Mouse (Mus musculus) megakaryocyte progenitor cell, adult 5-6 weeks (primary cell): ENCODE data around the gene Nrap. TPM values are rescaled to one million over a fixed set of nuclear protein-coding genes. Genes with fewer than 3 reads are reported as not detected.
"Not testable (repeated sequence)": the region's sequence is repeated elsewhere in the genome, so short reads cannot be mapped to it uniquely, and the experiment has no call there.

Source experiments
- ATAC-seq: replicated peaks from 2 replicates; pipeline ENCODE4 v1.8.0; 2016; ENCODE audit warnings: mild to moderate bottlenecking, moderate TSS enrichment, inconsistent platforms; ENCODE audit not compliant: poor library complexity
- total RNA-seq, 2 experiments: library from RNA; stranded (forward) in 1 of 2; stranded (reverse) in 1 of 2; fragments of 157-497, 149-512 nt in 1 of 2; fragments of 200-1000 nt in 1 of 2; gene quantifications; 2 replicates each; pipeline versions ENCODE4 v1.2.3 to v1.2.4; 2015 to 2017

The Nrap gene
- total RNA-seq, 2 experiments from 2014 or later: 0.39 to 0.46 TPM

DNA sequence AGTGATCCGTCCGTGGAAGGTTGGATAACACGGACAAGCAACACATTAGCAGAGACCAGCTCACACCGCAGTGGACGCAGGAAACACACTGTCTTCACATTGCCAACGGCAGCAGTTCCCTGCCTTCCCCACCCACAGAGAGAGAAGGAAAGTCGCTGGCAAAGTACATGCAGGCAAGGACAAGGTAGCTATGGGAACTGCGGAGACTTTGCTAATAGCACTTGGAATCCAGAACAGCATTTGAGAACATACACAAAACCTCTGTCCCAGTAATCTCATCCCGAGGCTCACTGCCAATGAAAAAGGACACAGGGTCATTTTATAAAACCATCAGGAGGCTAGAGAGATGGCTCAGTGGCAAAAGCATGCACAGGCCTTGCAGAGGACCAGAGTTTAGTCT is 23.2 kb downstream of the Nrap start:
- no peak for ATAC-seq

DNA sequence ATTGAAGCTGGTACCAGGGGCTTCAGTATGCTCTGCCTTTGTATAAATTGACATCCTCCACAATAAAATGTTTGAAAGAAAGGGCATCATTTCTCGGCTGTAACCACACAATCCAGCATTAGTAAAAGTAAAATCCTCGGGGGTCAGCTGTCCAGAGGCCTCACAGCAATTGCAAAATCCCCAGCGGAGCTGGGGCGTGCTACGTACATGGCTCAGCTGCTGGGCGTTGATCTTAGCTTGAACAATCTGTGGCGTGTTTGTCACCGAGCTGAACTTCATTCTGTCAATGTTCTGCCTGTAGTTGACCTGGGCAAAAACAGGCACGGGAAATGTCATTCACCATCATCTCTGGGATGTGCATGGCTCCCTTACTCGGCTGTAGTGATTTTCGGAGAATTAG is 23.7 kb downstream of the Nrap start:
- no peak for ATAC-seq

DNA sequence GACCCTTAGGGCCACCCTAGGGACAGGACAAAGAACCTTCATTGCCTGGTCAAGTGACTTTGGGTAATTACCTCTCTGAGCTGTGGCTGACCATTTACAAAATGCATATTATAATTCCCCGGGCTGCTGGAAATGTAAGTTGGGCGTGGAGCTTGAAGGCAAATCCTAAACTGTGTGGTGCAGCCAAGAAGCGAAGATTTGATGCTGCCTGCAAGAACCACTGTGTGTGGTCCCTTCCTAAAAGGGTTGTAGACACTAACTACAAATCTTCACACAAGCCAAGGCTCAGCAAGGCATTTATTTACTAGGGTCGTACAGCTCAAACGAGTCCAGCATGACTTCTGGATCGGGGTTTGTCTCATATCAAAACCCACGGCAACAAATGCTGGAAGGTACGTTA is 25.3 kb downstream of the Nrap start:
- no peak for ATAC-seq

DNA sequence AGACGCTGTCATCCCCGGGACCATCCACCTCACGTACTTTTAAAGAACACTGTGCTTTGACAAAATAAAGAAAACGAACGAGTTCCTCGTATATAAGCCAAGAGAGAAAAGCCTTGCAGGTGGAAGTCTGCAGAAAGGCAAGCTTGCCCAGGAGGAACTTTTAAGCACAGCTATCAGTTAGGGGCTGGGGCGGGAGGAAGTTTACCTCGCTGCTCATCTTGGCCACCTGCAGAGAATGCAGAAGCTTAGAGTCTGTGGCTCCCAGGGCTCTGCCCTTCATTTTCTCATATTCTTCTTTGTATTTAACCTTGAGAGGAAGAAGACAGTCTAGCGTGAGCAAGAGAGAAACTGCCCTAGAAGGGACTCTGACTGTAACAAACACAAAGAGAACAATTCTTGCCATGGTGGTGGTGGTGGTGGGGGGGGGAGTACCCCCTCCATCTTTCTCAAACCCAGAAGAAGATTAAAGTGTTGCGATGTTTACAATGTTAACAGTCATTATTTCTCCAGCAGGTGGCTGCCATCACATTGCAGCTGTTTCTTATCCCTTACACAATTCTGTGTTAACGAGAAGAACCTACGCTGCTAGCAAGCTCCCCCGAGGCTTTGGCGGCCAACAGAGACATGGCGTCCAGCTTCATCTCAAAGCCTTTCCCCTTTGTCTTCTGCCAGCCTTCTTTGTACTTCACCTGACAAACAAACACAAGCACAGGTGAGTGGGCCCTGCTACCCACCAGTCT is 25.9 kb downstream of the Nrap start:
- no peak for ATAC-seq

DNA sequence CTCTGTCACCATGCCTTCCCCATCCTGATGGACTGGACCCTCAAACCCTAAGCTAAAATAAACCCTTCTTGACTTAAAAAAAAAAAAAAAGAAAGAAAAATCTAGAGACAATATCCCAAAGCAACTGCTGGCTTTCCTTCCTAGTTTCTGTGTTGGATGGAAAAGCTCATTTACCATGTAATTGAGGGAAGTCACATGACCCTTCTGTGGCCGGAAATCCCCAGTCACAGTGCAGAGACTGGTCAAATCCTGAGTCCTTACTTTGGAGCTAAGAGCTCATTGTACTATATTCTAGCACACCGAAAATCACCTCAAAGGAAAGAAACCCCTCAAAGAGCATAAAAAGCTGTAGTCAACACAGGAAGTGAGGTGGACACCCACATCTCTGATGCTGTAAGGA is 30.9 kb downstream of the Nrap start:
- no peak for ATAC-seq

DNA sequence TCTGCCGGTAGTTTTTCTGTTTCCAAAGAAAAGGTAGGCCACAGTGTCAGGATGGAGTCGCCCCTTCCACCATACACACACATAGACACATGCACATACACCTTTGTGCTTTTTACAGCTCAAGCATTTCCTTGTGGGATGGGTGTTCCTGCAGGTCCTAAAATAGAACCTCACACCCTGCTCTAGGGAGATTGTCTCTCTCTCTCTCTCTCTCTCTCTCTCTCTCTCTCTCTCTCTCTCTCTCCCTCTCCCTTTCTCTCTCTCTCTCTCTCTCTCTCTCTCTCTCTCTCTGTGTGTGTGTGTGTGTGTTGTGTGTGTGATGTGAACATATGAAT is 32.5 kb downstream of the Nrap start:
- not testable (repeated sequence) for ATAC-seq

DNA sequence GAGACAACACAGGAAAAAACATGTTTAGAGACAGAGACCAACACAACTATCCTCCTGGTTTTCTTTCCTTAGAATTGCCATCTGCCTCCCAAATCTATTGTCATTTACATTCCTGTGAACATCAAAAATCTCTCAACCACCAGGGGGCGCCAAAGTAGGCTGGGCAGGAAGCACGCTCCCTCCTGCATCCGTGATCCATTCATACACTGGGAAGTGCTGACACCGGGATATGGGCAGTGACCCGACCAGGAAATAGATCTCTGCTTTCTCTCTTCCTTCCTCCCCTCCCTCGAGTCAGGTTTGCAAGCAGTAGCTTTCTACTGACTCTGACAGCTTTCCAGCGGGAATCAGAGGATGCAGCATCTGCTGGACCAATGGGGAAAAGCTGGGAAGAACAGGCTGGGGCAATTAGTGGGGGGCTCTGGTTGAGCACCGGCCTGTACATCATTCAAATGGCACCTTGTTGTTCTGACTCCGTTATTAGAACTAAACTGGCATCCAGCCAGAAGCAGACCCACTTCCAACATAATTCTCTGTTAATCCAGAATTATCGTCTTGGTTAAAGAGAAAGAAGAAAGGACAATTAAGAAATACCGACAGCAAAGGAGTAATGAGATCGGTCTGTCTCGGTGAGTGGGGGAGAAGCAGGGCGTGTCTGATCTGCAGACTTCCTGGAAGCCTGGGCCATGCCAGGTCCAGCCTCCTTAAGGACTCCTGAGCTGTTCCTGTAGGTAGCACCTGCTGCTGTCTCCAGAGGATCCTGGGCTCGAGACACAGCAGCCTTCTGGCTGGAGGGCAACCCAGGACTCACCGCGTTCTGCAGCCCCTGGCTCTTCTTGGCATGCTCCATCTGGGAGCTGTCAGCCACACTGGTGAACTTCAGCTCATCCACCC is 33.1 kb downstream of the Nrap start:
- ATAC-seq: peak; percentile 65

DNA sequence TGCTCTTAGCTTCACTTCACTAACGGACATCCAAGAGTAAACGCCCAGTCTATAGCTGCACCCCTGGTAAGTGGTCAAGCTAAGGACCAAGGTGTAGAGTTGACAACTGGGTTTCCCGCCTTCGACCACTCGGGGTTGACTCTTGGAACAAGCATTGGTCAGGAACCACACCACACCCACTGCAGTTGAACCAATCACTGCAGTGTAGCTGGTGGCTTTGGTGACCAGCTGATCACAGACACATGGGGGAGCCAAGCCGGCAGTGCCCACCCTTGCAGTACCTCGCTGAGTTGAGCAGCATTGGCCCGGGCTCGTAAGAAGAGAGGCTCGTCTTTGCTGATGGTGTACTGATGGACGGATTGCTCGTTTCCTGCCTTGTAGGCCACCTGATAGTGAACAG is 34.6 kb downstream of the Nrap start:
- no peak for ATAC-seq

DNA sequence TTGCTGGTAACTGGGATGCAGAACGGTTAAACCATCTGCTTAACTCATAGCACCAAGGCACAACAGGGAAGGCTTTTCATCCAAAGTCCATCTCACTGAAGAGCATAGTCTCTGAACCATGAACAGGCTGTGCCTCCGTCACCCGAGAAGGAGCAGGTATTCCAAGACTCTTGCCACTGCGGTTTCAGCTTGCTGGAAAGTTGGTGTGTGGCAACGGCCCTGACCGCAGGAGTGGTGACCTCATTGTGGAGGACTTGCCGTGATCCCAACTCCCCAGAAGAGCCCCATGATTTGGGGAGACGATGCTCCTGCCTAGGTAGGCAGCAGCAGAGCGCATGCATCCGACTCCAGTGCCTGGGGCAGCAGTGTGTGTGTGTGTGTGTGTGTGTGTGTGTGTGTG is 36.1 kb downstream of the Nrap start:
- no peak for ATAC-seq

DNA sequence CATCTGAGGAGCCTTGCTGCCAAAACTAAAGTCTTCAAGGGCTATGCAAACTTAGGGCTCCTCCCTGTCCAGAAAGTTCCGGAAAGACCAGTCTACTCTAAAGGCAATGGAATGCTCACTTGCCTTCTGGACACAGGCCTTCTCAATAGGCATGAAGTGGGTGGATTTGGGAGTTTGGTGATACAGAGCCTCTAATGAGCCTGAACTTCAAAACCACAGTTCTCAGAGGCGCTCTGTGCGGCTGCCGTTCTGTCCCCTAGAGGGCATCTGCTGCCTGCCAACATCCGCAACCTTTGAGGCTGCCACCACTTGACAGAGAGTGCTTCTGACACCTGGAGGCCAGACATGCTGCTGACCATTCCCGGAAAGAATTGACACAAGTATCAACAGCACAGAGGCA is 40.5 kb downstream of the Nrap start:
- peak; percentile 83 for ATAC-seq

DNA sequence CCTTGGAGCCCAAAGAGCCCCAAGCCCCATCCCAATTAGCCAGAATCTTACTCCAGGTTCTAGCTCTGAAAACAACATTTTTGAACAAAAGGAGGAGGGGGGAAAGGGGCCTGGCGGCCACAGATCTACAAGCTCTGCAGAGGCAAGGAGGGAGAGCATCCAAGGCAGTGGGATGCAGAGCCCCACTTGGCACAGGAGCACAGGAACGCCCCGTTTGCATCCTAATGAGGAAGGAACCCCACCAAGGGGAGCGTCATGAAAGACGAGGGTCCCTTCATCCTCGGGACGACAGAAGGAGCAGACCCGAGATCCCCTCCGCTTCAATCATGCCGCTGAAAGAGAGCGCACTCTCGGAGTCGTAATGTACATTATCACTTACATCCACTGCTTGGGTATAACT is 43.1 kb downstream of the Nrap start:
- no peak for ATAC-seq

DNA sequence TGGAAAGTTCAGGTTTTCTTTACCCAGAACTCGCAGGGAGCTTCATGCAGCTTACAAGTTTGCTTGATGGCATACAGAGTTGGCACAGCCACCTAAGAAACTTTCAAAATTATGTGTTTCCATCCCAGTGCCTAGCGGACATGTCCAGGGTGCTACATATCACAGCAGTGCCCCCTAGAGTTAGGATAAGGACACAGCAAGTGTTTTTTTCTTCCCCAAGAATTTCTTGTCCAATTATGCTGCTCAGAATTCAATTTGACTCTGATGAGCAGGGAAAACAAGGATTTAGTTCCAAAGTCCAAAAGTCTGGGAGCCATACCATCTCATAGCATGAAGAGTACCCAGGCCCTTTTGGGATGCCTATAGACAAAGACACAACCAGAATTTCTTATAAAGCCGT is 43.8 kb downstream of the Nrap start:
- peak; percentile 72 for ATAC-seq

DNA sequence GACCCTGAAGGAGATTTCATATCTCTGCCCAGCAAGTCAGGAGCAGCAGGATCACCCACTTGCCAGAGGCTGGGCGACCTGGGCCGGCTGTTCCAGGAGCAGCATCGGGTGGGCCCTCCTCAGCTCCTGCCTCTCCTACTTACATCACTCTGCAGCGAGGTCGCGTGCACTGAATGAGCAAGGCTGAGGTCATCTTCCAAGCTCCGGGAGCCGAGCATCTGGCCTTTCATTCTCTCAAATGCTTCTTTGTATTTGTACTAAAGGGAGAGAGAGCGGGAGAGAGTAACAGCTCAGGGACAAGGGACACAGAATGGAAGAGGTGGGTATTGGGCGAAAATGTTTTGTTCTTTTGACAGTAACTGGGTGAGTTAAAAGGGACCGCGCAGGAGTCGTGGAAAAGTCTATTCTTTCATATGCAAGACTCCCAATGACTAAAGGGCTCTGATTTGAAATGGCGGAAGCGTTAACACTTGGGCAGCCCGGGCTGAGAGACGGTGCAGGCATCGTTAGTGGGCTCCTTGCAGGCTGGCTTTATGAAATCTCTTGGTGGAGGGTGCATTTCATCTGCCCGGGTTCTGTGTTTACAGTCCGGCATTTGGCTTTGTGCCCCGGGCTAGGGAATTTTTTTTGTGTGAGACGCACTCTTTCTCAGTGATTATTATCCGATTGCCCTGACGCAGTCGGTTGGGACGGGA is 45.8 kb downstream of the Nrap start:
- no peak for ATAC-seq

DNA sequence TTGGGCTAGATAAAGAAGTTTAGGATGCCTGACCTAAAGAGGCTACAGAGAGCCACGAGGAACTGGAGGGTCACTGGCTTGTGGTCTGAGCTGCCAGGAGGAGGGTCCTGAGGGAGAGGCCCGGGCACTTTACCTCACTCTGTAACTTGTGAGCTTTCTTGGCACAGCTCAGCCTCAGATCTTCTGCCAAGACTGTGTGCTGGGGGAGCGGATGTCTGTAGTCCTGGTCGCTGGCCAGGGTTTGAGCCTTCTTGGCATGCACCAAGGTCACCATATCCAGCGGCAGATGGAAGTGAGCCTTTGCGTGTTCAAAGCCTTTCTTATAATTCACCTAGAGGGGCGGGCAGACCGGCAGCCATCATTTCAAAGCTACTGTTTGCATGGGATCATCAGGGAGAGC is 47.8 kb downstream of the Nrap start:
- no peak for ATAC-seq

DNA sequence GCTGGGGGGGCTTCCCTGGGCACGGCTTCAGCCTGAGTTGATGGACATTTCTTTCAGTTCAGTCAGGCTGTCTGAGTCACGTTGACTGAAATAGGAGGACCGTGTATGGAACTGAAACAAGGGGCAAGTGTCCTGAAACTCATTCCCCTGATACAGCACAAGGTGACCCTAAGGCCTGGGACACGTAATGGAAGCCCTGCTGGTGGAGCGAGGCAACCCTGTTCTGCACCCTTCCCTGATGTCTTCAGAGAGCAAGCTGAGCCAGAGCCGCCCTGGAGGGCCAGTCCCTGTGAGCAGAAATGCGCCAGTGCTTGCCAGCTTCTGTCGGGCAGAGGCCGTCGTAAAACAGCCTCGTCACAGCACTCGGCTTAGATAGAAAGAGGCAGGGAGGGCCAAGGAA is 53.0 kb downstream of the Nrap start:
- ATAC-seq: no peak

DNA sequence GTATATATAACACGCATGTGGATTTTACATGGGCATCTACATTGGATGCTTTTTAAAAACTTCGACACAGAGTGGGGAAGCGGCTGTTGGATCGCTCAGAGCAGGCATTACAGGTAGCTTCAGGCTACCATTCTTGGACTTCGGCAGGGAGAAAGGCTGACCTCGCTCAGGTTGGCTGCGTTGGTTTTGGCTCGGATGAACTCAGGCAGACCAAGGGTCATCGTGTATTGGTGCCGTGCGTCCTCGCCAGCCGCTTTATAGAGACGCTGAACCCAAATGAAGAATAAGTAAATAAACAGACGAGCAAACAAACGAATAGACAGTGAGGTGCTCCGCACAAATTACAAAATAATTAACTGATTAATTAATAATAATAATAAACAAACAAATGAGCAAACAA is 53.5 kb downstream of the Nrap start:
- no peak for ATAC-seq

DNA sequence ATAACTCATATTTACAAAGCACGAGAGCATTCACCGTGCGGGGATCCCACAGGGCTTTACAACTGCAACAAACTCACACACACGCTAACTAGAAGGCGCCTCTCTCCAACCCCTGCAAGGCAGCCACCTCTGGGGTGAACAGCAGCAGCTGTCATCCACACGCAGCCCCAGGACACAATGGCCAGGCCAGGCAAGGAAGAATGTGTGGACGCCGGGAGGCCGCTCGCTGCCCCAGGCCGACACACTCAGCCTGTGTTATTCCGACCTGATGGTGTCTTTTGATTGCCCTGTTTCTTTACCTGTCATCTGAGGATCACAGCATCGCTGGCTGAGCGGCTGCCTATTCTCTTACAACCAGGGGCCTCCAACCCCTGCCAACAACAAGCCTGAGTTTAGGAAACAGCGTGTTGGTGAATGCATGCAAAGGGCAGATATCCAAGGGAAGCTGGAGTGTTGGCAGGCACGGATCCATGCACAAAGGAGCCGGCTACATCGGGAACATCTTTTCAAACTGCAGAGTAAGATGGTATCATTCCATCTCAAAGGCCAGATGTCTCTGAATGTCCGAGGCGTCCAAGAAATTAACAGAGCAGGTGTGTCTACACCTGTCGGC is 63.5 kb downstream of the Nrap start:
- ATAC-seq: no peak

DNA sequence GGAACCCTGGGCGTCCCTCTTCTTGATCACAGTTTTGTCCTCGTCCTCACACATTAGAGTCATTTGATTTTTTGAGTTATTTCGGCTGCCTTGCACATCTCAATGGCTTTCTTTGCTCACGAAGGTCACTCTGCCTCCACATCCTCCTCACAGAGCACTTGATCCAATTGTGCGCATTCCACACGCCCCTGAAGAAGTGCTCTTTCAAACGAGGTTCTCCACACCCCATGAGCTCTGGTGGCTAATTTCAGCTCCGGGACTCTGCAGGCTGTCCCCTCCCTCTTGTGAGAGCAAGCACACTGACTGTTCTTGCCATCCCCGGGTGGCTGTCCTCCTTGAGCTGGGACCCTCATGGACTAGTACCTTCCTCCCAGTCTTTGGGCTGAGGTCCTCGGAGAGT is 64.2 kb downstream of the Nrap start:
- ATAC-seq: no peak

DNA sequence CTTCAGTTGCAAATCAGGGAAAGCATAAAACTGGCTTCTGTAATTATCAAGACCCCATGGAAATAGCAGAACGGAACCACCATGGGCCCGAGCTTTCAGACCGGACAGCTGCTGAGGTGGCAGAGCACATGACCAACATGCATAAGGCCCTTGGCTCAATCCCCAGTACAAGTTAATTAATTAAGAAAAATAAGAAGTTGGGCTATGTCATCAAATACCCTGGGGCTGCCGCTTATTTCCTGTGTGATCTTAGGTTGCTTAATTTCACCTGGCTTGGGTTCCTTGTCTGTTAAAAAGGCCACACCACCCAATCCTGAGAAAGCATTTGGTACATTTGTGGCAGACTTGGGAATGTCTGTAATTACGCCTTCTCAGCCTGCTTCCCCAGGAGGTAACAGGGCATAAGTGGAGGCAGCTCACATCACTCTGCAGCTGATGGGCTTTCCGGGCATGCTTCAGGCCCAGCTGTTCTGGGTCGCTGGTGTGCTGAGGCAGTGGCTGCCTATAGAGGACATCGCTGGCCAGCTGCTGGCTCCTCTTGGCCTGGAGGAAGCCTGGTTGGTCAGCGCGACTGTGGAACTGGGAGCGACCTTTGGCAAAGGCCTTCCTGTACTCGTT is 68.4 kb downstream of the Nrap start:
- ATAC-seq: no peak

DNA sequence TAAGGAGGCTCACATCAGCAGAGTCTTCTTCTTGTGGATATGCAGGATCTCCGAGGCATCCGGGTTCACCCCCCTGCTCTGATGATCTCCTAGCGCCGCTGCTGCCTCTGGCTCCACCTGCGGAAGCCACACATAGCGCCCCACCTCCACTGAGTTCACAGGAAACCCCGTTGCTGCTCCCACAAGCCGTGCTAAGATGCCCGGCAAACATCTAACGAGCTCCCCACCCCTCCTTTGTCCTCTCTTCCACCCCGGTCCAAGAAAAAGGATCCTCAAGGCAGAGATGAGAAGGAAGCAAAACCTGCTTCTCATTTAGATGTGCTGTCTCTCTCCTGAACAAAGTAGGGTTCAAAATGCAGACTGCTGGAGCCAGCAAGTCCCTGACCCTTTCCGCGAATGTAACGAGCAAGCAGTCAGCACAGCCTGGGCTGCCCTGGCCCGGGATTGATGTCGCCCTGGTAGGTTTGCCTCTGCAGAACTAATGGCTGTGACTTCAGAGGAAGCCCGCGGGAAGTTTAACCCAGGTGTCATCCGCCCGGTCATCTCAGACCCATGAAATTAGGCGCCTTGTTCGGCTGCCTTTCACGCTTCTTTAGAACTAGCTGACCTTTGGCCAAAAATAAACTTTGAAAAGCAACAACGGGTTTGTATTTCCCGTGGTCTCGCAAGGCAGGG is 69.5 kb downstream of the Nrap start:
- ATAC-seq: peak; percentile 37; the same call in 1 of the 2 replicates
